Mouse (Mus musculus): Measurements from ENCODE around the gene Vps36.

The Vps36 gene

DNA sequence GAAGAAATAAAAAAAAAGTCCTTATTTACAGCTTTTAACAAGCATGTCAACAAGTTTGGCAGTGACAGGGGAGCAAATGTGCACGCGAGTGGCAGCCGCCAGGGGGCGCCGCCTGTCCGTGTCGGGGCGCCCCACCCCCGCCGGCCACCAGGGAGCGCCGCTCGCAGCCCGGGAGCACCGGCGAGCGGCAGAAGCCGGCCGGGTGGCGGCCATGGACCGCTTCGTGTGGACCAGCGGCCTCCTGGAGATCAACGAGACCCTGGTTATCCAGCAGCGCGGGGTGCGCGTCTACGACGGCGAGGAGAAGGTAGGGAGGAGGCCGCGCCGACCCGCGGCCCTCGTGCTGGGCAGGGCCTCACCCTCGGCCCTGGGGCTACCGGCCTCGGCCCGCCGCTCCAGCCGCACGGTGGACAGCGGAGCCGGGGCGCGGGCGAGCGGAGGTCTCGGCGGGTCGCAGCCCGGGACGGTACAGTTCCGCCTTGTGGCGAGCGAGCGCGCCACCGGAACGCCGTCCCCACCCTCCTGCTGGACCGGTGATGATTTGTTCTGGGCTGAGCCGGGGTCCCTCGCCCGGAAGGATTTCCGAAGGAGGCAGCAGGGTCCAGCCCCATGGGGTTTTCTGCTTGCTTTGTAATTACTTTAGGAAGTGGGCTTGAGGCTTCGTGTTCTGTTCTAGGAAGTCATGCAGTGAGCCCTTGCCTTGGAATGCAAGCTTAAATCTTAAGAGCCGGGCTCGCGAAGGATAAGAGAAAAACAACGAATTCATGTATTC, at the start of gene Vps36:
Gene Vps36, plus strand, starts transcription at position 150 of the 772 bp plus-strand sequence.
- DNase-seq (ENCODE audit: low spot score), result peak; percentile 78

DNA sequence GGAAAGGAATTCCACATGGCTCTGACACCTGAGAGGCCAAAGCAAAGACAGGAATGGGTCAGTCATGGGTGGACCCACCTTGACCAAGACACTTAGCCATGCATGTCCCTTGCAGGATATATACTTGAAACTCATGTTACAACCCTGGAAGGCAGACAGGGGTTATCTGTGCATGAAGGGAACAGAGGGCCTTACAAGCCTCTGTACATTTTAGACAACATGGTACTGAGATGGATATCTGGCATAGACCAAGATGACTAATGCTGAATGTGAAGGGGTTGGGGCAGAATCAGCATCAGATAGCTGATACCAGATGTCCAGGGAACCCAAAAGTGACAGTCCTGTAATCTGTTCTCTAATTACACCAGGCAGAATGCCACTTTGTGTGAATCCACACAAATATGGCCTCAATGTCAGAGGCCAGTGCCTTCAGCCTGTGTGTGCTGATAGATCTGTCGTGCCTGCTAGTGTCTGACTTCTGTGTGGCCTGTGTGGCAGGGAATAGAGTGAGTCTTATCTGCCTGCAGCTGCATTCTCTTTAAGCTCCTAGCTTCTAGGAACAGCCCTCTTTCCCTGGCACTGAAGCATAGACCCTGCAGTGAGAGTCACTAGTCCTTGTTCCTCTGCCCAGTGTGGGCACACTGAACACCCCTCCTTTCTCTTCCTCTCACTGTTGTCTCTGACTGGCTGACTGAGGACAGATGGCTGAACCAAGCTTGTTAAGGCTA, 48.7 kb upstream of the Vps36 start:
- no peak for DNase-seq (ENCODE audit: low spot score)

DNA sequence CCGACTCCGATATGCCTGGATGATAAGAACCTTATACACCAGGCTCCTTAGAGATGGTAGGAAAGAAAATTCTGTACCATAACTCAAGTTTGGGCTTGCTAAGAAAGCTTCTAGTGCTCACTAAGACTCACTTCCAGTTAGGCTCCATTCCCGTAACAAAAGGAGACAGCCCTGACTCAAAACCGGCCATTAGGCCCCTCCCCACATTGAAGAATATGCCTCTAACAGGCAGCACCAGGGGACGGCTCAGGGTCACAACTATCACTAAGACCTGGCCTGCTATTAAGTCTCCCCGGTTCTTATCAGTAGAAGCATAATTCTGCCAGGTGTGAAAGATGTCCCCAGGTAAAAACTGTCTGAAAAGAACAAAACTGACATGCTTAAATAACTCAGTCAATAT, 46.8 kb upstream of the Vps36 start:
- DNase-seq (ENCODE audit: low spot score), result no peak

DNA sequence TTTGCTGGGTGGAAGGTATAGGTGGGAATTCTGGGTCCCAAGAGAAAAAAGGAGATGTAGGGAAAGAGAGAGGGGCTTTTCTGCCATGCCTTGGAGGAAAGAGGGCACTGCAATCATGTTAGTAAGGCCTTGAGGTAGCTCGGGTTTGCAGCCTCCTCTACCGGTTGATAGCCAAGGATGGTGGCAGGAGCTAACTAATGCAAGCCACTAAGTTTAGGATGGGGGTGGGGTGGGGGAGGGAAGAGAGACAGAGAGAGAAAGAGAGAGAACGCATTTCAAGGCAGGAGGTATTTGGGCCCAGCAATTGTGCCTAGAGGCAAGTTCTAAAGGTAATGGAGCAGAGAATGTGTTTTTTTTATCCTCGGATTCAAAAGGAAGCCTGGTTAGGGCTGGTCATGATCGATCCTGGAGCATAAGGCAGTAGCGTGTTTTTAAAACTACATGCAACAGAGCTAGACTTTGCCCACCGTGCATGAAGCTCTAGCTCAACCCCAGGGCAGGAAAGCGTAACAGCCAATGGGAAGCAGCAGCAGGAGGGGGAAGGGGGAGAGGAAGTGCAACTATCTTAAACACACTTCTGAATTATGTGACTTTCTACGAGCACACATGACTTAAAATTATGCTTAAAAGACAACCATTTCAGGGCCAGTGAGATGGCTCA, 44.8 kb upstream of the Vps36 start:
- no peak for DNase-seq (ENCODE audit: low spot score)

DNA sequence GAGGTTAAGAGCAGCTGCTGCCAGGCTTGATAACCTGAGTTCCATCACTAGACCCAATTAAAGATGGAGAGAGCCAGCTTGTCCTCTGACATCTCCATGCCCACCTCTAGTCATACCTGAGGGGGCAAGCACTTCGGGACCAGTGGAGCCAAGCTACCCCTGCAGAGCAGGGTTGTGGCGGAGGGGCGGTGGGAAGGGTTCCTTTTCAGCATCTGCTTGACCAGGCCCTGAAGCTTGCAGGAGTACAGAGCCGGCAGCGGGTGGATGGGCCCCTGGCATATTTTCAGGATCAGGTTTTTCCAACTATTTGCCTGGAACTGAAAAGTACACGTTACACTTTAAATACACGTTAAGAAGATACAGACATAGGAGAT, 44.3 kb upstream of the Vps36 start:
- no peak for DNase-seq (ENCODE audit: low spot score)

DNA sequence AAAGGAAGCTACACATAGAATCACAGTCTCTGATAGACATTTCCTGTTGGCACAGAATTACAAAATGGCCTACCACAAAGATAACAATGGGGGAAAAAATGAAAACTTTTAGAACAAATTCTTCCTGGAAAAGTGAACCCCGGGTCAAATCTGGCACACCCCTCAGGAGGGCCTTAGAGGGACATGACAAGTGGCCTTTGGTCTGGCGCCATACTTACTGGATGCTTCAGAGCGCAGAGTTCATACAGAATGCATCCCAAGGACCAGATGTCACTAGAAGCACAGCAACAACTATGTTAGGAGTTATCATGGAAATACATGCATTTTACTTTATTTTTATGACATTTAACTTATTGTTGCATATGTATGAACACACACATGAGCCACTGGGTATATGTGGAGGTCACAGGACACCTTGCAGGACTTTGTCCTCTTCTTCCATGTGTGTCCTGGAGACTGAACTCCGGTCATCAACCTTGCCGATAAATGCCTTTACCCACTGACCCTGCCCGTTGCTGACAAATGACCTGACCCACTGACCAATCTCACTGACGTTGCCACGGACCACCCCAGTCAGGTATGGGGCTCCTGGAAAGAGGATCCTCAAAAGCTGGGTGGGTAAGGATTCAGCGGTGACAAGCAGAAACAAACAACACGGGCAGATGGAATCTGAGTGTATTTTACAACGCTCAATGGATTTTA, 42.8 kb upstream of the Vps36 start:
- DNase-seq (ENCODE audit: low spot score), result no peak

DNA sequence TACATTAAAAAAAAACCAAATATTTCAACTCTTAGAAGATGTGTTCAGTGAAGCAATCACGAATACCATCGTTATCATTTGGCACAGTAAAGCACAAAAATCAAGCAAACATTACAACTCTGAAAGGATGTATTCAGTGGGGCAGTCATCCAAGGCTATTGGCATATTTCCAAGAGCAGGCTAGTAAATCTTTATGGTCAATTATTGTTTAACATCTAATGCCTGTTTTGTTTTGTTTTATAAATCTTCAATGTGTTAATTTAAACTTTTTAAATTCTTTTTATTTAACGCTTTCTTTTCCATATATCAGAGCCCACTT, 42.3 kb upstream of the Vps36 start:
- no peak for DNase-seq (ENCODE audit: low spot score)

DNA sequence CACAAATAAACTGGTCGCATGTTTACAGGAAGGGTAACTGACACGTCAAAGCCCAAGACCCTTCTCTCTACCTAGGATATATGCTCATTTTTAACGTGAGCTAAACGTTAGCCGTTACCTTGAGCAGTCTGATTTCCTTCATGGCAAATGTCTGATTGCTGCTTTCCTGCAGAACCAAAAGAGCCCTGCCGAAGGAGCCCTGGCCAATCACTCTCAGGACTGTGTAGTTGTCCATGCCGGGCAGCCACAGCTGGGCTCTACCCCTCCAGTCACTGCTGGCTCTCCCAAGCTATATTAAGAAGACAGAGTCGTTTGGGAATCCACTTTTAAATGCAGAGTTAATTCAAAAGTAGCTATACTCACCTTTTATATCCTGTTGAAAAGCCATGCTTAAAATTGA, 30.4 kb upstream of the Vps36 start:
- no peak for DNase-seq (ENCODE audit: low spot score)

DNA sequence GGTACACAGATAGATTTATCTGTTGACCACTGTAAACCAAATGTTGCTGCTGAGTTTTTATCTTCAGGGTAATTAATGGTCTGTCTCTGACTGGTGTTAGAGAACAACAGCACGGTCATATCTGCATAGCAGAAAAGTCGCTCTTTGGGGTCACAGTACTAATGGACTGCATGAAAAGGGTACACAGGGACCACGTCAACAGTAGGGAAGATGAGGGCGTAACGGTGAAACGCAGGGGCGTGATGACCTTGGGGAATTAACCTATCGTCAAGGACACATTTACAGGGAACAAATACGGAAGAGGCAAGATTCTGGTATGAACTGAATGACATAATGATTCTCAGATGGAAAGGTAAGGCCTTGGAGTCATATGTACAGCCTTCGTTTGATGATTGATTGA, 28.2 kb upstream of the Vps36 start:
- DNase-seq (ENCODE audit: low spot score), result no peak

DNA sequence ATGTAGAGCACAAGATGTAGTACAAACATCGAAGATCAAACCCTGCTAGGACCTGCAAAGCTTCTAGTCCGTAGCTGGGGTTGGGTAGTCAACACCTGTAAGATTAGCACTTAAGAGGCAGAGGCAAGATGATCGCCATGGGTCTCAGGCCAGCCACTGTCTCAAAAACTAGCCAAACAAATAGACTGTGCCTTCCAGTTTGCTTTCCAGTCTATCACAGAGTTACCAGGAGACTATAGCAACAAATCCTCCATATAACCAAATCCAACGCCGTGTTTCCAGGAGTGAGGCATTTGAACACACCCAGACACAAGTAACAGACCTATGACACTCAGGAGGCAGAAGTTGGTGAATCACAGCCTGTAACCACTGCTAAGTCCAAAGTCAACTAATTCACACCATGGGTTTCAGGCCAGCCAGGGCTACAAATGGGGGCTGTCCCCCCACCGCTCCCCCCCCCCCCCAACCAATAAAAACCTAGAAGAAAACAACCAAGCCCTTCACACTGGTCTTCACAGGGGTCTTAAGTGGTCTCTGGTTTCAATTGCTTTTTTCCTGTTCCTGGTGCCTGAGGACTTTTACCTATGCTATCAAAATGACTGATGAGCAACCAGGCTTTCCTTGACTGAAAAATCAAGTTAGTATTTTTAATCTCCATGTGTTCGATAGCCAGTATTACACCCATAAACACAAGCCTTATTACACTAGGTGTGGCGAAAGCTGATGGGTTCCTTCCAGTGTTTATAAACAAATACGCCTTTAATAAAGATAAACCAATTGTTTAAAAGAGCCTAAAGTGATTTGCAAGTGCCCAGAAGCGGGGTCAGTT, 27.1 kb upstream of the Vps36 start:
- no peak for DNase-seq (ENCODE audit: low spot score)

DNA sequence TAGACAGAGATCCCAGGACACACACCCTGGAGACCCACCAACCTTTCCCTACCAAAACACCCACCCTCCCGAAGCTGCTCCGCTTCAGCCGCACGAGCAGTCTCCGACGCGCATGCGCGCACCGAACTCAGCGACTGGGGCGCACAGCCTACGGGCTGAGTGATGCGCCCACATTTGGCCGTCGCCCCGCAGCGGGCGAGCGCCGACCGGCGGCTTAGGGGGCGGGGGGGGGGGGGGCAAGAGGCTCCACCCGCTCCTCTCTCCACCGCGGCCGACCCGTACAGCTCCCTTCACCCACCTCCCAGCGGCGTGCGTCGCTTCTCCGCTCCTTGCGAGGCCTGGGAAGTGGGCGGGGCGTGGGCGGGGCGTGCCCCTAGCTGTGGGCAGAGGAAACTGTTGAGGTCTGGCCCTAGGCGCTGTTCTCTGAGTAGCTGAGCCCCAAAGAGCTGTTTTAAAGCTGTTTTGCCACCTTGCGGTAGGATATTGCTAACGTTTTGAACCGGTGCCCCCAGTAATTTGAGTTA, 26.5 kb upstream of the Vps36 start, which contains the start of gene Nek3:
Gene Nek3, minus strand, starts transcription at position 356 of the 524 bp plus-strand sequence.
- peak; percentile 79 for DNase-seq (ENCODE audit: low spot score)

DNA sequence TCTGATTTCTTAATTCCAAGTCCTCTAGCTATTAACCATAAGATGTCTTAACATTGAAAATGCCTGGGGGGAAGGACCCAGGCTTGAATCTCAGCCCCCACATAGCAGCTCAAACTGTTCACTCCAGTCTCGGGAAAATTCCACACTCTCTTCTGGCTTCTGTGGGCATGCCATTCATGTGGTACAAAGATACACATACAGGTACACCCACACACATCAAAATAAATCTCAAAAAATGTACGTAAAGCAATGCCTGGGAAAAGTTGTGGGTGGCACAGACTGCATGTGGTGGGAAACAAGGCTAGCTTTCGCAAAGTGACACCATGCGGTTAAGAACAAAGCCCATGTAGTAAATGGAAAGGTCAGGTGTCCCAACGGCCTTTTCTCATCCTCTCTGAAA, 23.4 kb upstream of the Vps36 start:
- no peak for DNase-seq (ENCODE audit: low spot score)

DNA sequence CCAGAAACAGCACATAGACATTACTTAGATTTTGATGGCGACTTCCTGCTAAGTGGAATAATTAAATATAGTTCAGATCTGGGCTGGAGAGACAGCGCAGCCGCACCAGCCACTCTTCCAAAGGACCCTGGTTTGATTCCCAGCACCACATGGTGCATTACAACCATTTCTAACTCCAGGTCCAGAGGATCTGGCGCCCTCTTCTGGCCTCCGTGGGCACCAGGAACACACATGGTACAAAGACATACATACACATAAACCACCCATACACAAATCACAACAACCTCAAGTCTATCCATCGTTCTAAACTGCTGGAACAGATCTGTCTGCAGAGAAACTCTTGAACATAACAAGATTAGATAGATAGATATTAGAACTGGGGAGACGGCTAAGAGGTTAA, 16.6 kb upstream of the Vps36 start:
- DNase-seq (ENCODE audit: low spot score), result no peak

DNA sequence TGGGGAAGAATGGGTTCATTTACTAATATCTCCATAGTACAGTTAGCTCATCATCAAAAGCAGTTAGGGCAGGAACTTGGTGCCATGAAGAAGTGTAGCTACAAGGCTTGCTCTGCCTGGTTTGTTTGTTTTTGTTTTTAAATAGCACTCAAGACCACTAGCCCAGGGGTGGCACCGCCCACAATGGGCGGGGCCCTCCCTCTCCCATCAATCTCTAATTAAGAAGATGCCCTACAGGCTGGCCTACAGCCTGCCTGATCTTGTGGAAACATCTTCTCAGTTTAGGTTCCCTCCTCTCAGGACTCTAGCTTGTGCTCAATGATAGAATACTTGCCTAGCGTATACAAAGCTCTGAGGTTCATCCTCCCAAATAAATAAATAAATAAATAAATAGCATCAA, 7.7 kb upstream of the Vps36 start:
- DNase-seq (ENCODE audit: low spot score), result peak; percentile 66

DNA sequence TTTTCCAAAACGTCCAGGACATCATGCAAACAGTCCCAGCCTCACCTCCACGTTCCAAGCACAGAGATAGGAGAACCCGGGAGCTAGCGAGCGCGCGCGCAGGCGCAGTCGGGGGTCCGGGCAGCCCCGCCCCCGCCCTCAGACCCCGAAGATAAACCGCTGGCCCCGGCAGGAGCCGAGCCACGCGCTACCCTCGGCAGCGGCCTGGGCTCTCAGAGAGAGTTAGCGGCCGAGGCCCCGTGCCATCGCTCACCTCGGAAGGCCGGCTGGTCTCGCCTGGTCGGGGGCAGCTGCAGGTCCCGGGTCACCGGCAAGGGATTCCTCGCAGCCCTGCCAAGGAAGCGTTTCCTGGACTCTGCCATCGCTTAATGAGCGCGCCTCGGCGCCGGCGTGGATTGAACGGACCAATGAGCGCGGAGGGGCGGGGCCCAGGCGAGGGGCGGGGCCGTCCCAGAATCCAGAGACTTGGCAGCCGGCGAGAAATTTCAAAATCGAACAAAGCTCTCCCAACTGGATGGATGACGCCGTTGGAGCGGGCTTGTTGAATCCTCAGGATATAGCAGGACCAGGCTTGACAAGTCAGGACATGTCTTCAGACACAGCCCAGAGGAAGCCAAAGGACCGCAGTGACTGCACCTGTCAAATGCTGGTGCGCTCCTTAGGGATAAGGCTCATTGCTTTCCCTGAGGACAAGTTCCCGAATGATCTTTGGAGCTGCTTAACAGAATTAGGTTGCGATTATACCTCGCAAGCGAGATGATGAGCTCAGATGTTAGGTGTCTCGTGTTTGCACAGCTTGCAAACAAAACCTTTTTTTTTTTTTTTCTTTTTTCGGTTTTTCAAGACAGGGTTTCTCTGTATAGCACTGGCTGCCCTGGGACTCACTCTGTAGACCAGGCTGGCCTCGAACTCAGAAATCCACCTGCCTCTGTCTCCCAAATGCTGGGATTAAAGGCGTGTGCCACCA, 6.9 kb upstream of the Vps36 start, which contains the start of gene Ckap2:
Gene Ckap2, minus strand, starts transcription at position 389 of the 967 bp plus-strand sequence.
- peak; percentile 92 for DNase-seq (ENCODE audit: low spot score)

DNA sequence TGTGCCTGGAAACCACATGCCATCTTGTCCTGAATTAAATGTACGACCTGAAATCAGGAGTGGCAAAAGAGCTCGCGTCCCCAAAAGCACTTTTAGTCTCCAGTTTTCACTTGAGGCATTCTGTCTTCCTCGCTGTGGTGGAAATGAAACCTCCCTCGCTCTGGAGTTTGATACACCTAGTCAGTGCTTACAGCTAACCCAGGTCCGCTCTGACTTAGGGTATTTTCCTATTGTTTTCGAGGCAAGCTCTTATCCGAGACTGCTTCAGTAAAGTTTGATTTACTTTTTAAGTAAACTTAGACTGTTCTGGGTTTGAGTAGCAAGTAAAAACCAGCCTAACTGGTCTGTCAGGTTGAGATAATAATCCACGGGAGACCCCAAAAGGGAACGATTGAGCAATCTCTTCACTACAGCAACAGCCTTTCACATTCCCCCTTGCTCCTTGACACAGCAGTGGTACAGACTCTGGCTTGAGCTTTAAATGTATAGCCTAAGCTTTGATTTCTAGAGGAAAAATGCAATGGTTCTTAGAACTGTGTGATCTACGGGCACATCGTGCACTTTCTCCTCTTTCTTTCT, 912 bp downstream of the Vps36 start:
- DNase-seq (ENCODE audit: low spot score), result peak; percentile 41

DNA sequence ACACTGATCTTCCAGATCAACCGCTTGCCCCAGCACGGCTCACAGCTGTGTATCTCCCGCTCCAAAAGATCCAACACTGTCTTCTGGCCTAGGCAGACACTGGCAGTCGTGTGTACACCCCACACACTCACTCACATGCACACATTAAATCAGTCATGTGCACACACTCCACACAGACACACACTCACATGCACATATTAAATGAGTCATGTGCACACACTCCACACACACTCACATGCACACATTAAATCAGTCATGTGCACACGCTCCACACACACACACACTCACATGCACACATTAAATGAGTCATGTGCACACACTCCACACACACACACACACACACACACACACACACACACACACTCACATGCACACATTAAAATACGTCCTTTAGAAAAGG, 5.3 kb downstream of the Vps36 start:
- no peak for DNase-seq (ENCODE audit: low spot score)

DNA sequence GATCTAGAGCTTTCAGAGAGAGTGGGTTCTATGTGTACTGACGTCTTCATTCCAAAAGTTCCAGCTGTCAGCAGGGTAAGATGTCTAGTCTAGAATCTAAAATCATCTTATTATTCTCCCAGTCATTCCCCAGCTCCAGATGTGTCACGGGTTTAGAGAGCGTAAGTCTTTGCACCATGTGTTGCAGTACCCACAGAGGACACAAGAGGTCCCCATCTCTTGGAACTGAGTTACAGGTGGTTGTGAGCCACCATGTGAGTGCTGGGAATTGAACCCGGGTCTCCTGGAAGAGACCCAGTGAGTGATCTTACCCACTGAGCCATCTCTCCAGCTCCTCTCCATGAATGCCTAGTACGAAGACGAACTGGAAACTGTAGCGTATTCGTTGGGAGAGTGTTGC, 6.9 kb downstream of the Vps36 start:
- no peak for DNase-seq (ENCODE audit: low spot score)

DNA sequence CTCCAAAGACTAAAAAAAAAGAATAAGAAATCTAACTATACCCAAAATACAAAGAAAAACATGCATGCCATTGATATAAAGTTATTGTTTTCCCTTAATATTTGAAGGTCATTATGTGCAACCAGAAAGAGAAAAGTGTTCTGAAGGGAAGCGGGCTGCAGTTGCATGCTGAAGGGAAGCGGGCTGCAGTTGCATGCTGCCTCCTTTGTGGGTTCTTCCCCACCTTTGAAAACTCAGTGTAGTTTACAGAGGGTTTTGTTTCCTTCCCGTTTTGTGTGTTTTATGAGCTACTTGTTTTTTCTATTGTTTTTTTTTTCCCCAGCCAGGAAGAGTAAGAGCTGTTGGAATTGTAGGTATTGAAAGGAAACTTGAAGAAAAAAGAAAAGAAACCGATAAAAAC, 14.9 kb downstream of the Vps36 start:
- no peak for DNase-seq (ENCODE audit: low spot score)

DNA sequence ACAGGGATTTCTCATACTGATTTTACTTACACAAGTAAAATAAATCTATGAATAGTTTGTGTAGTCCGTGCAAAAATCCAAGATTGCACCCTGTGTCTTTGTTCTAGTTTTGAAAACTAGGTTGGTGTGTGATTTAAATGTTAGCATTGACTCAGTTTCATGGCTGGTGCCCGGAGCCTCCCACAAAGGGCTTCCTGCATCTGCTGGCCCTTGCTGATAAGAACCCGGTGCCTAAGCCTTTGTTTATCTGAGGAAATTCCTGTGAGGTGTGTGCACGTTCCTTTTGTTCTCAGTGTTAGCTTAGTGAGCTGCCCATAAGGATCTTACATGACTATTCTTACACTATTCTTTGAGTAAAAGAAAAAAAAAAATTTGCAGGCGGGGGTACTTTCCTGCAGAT, 16.4 kb downstream of the Vps36 start:
- peak; percentile 27 for DNase-seq (ENCODE audit: low spot score)

Data from c-Kit-positive CD71-positive TER-119-positive erythroid progenitor cells, embryonic 14.5 days (primary cell).